Mouse (Mus musculus) hindbrain, postnatal 0 days (tissue): ENCODE results near the gene Abcc8. TPM values are rescaled to one million over a fixed set of nuclear protein-coding genes. Genes with fewer than 3 reads are reported as not detected.
A peak's percentile ranks its signal among the peaks of the same experiment; 100 is the strongest.

Experiments used
- ATAC-seq: fragments of 200-750 bp; cut with Nextera tagmentation; 2 replicates; pipeline ENCODE4 v1.8.0; 2017; ENCODE audit warnings: mild to moderate bottlenecking, moderate TSS enrichment, moderate library complexity
- DNase-seq: peaks from one replicate; pipeline ENCODE4 v3.0.0-alpha.2; 2015; ENCODE audit warnings: low spot score
- H3K27ac ChIP-seq: fragments of 300-500 bp; sonication (generic); 2 replicates; pipeline ENCODE4 v1.5.1; 2014; ENCODE audit warnings: mild to moderate bottlenecking
- H3K27me3 ChIP-seq: fragments of 300-500 bp; sonication (generic); 2 replicates; pipeline ENCODE4 v1.6.1; 2014; ENCODE audit warnings: low read length, mixed read lengths; ENCODE audit not compliant: insufficient read depth
- H3K36me3 ChIP-seq: fragments of 300-500 bp; sonication (generic); 2 replicates; pipeline ENCODE4 v1.6.1; 2014; ENCODE audit warnings: low read length, mixed read lengths; ENCODE audit not compliant: insufficient read depth
- H3K4me1 ChIP-seq: fragments of 300-500 bp; sonication (generic); 2 replicates; pipeline ENCODE4 v1.6.1; 2014; ENCODE audit warnings: antibody characterized with exemption, low read length, mixed read lengths; ENCODE audit not compliant: insufficient read depth
- H3K4me2 ChIP-seq: fragments of 300-500 bp; sonication (generic); 2 replicates; pipeline ENCODE4 v1.6.1; 2014; ENCODE audit warnings: low read depth, mild to moderate bottlenecking, low read length, moderate library complexity, mixed read lengths
- H3K4me3 ChIP-seq: fragments of 300-500 bp; sonication (generic); 2 replicates; pipeline ENCODE4 v1.5.1; 2014; ENCODE audit warnings: low read length
- H3K9ac ChIP-seq: fragments of 300-500 bp; sonication (generic); replicated peaks from 2 replicates; pipeline ENCODE4 v1.6.1; 2014; ENCODE audit warnings: mild to moderate bottlenecking, low read length, moderate library complexity, mixed read lengths
- H3K9me3 ChIP-seq: fragments of 300-500 bp; sonication (generic); 2 replicates; pipeline ENCODE4 v1.6.1; 2016; ENCODE audit warnings: low read length, mixed read lengths
- CTCF ChIP-seq: IDR thresholded peaks from 2 replicates; pipeline ENCODE4 v1.5.1; 2016; ENCODE audit warnings: antibody characterized with exemption, control low read depth, low read depth
- WGBS: fragments of 180-500 bp; shearing (Covaris S2); extraction: QIAGEN DNeasy Blood & Tissue Kit; methylation state at CpG from one replicate; pipeline ENCODE4 v1.1.7; 2014; 5-methylcytosine and 5-hydroxymethylcytosine counted together
- polyA plus RNA-seq: library from polyadenylated mRNA; unstranded; fragments of >200 nt; fragmentation: Nextera tagmentation; extraction: Ambion mirVana; gene quantifications from 2 replicates; pipeline ENCODE4 v1.2.1, GENCODE M21; 2015
- total RNA-seq: library from RNA; depleted of rRNA; stranded (reverse); fragments of >200 nt; gene quantifications from 2 replicates; pipeline ENCODE4 v1.2.3, GENCODE M21; 2014

Abcc8 gene
- total and polyA plus RNA-seq, 2 experiments from 2014 or later = 11.2 to 29.8 TPM

DNA sequence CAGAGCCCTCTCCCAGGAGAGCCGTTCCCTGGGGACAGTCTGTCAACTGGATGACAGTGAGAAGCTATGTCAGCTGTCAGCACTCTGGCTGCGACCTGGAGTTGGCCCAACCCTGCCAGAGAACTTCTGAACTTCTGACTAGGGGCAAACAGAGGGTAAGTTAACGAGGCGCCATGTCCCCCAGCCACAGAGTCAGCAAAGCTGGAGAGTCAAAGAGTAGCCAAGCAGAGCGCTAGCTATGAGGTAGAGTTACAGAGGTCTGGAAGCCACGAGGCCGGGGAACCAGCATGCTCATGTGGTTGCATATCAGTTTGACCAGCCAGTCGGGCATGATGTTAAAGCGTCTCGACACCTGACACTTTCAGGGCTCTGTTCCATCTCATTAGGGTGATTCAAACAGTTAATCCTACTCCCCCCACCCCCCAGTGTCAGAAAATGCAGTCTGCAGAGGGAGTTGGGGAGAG, 63.7 kb downstream of the Abcc8 start:
- Histone ChIP-seq H3K4me2 (no peak overlapping the region), H3K27me3 (no peaks in the 10 kb centered on the region), H3K36me3 (no peaks in the 10 kb centered on the region), H3K27ac (no peak overlapping the region), H3K9ac (no peak overlapping the region), H3K9me3 (no peaks in the 10 kb centered on the region), H3K4me1 (peaks cover 12% of the 10 kb centered on the region; the same call in 1 of the 2 replicates), H3K4me3 (no peak overlapping the region)
- WGBS = 54% methylated on average over 10 of the region's 10 CpGs
- TF ChIP-seq CTCF = no peak
- ATAC-seq = 0 out of 2 replicates have a peak, but pooled peaks have one; percentile 13
- DNase-seq = peak; percentile 55

DNA sequence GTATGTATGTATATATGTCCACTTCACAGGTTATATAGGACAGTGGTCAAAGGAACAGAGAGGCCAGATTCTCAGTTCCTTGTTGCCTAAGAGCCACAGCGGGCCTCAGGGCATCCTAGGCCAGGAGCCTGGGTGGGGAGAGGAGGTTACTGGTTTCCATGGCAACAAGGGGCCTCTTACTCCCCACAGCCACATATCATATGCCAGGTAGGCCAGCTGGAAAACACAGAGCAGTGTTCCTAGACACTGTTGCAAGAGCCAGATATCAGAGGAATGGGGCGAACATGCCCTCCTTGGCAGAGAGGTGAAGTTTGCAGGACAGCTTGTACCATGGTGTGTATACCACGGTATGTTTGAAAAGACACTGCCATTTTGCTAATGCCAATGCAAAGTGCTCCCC, 66.4 kb downstream of the Abcc8 start:
- ATAC-seq = peak; percentile 28

DNA sequence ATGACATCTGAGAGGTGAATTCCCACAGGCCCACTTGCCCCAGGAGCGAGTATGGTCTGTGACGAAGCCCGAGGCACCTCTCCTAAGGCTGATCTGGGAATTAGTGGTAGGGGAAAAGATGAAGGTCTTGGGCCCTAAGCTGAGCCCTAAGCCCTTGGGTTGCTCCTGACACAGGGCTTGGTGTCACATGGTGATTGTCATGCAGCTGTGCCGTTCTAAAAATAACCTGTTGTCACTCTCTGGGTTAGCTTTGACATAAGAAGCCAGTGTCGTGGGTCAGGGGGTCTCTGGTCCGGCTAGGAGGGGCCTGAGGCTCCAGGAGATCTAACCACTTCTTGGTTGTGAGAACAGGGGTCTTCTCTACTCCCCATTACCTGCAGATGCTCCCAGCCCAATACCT, 67.9 kb downstream of the Abcc8 start:
- ATAC-seq (no peak), DNase-seq (no peak)
- Histone ChIP-seq H3K4me1 (peaks cover 12% of the 10 kb centered on the region; the same call in 1 of the 2 replicates), H3K4me3 (no peak overlapping the region), H3K27me3 (no peaks in the 10 kb centered on the region), H3K27ac (no peak overlapping the region), H3K9ac (no peak overlapping the region), H3K36me3 (no peaks in the 10 kb centered on the region), H3K9me3 (no peaks in the 10 kb centered on the region), H3K4me2 (no peak overlapping the region)
- no peak for TF ChIP-seq CTCF
- 67% methylated on average over 6 of the region's 6 CpGs for WGBS

More for the DNA sequence above, 66.4 kb downstream of the Abcc8 start:
- H3K4me3 ChIP-seq = no peak overlapping the region
- H3K4me2 ChIP-seq = no peak overlapping the region
- TF ChIP-seq CTCF = no peak
- H3K4me1 ChIP-seq = peaks cover 12% of the 10 kb centered on the region; the same call in 1 of the 2 replicates
- no peaks in the 10 kb centered on the region for H3K9me3 ChIP-seq
- peak; percentile 61 for DNase-seq
- no peak overlapping the region for H3K9ac ChIP-seq
- H3K27ac ChIP-seq = peak overlapping the region; percentile 26; the same call in 1 of the 2 replicates
- no peaks in the 10 kb centered on the region for H3K27me3 ChIP-seq
- 36% methylated on average over 3 of the region's 3 CpGs for WGBS
- no peaks in the 10 kb centered on the region for H3K36me3 ChIP-seq

DNA sequence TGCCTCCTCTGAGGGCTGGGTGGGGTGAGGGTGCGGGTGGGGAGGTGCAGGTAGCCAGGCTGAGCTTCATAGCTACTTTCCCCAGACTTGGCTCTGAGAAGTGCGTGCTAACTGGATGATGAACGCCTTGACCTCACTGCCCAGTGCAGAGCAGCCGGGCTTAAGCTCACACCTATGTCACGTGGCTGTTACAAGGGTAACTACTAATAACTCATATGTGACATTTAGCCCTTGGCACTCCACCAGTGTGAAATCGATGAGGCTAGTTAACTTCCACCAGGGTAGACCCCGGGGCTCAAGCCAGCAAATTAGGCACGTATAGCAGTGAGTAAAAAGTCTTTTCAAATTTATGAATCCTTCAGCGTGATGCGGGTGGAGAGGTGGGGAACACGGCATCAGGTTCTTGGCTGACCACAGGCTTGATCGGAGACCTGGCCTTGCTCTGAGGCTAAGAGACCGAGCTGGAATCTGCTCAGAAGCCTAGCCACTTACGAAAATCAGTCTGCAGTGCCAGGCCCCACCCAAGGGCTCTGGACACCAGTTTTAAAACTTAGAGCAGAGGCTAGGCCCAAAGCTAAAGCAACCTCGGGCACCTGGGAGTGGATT, 68.5 kb downstream of the Abcc8 start:
- no peaks in the 10 kb centered on the region for H3K27me3 ChIP-seq
- peaks cover 12% of the 10 kb centered on the region; the same call in 1 of the 2 replicates for H3K4me1 ChIP-seq
- H3K9me3 ChIP-seq = no peaks in the 10 kb centered on the region
- TF ChIP-seq CTCF = no peak
- ATAC-seq (no peak), DNase-seq (no peak)
- H3K9ac ChIP-seq = no peak overlapping the region
- WGBS = 72% methylated on average over 15 of the region's 15 CpGs
- no peak overlapping the region for H3K27ac ChIP-seq
- H3K36me3 ChIP-seq = no peaks in the 10 kb centered on the region
- H3K4me3 ChIP-seq = no peak overlapping the region
- no peak overlapping the region for H3K4me2 ChIP-seq

DNA sequence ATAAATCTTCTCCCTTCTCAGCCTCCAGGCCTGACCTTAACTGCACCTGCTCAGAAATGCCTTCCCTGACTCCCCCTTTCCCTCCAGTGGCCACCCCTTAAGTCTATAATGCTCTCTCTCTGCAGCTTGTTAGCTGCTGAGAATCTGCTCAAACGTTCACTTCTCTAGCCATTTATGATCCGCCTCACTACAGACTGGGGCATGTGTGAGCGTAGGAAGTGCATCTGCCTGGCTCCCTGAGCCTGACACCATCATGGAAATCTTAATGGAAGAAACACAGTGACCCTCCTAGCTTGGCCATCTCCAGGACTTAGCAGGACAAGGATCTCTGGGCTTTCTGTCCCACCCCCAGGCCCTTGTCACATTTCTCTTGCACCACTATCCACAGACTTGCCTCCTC, 69.8 kb downstream of the Abcc8 start:
- DNase-seq = no peak
- Histone ChIP-seq H3K9me3 (no peaks in the 10 kb centered on the region), H3K27ac (no peak overlapping the region), H3K4me3 (no peak overlapping the region), H3K27me3 (no peaks in the 10 kb centered on the region), H3K4me1 (peaks cover 15% of the 10 kb centered on the region; the same call in 1 of the 2 replicates), H3K4me2 (no peak overlapping the region), H3K36me3 (no peaks in the 10 kb centered on the region), H3K9ac (no peak overlapping the region)
- ATAC-seq = no peak
- no peak for TF ChIP-seq CTCF
- 62% methylated on average over 3 of the region's 3 CpGs for WGBS

DNA sequence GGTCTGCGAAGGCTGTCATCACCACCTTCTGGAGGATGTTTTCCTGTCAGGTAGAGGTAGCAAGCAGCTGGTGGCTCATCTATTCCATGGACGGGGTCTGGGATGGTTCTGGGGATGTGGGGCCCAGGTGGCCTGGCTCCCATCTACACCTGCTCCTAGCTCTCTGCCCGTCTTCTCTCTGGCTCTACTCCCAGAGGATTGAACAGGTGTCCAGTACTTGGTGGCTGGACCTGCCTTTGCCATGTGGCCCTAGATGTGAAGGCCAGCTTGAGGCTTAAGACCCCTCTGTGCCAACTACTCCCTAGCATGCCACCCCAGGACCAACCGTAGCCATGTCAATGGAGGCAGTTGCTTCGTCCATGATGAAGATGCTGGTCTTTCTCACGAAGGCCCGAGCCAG, 74.3 kb downstream of the Abcc8 start:
- no peaks in the 10 kb centered on the region for H3K36me3 ChIP-seq
- 78% methylated on average over 7 of the region's 7 CpGs for WGBS
- ATAC-seq = no peak
- H3K4me3 ChIP-seq = no peak overlapping the region
- no peak overlapping the region for H3K4me2 ChIP-seq
- peaks cover 16% of the 10 kb centered on the region for H3K4me1 ChIP-seq
- H3K9me3 ChIP-seq = no peaks in the 10 kb centered on the region
- H3K9ac ChIP-seq = no peak overlapping the region
- H3K27ac ChIP-seq = no peak overlapping the region
- TF ChIP-seq CTCF = no peak
- DNase-seq = no peak
- H3K27me3 ChIP-seq = no peaks in the 10 kb centered on the region

DNA sequence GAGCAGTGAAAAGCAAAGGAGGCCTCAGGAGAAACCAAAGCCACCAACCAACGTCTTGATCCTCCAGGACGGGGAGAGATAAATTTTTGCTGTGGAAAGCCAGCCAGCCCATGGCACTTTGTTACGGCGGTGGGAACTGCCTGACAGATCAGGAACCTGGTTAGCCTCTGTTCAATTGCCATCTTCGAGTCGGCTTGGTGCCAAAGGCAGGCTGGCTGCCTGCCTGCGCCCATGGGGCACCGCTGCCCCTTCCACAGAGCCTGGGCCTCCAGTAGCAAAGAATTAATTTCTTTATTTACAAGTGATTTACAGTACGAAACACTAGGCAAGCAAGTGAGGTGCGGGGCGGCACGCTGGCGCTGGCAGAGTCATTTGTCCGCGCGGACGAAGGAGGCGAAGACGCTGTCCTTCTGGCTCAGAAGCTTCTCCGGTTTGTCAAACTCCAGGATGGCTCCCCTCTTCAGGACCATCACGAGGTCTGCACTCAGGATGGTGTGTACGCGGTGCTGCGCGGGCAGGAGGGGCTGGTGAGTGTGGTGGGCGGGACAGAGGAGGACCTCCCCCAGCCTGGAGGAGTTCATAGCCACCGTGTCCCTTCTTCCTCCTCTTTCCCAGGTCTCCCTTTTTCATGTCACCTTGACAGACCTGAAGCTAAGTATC, 75.4 kb downstream of the Abcc8 start:
- peak; percentile 77 for DNase-seq
- ATAC-seq = no peak
- no peaks in the 10 kb centered on the region for H3K36me3 ChIP-seq
- H3K9ac ChIP-seq = no peak overlapping the region
- no peaks in the 10 kb centered on the region for H3K9me3 ChIP-seq
- WGBS = 34% methylated on average over 27 of the region's 27 CpGs
- peak overlapping the region; percentile 11; the same call in 1 of the 2 replicates for H3K4me2 ChIP-seq
- H3K27ac ChIP-seq = peak overlapping the region; percentile 54
- no peak overlapping the region for H3K4me3 ChIP-seq
- H3K27me3 ChIP-seq = no peaks in the 10 kb centered on the region
- peaks cover 16% of the 10 kb centered on the region for H3K4me1 ChIP-seq
- TF ChIP-seq CTCF = no peak
